Mouse (Mus musculus) lung, adult 18-20 months (tissue): ENCODE measurements around the gene Megf8.
"Not testable (repeated sequence)": the region's sequence is repeated elsewhere in the genome, so short reads cannot be mapped to it uniquely, and the experiment has no call there.

Experiments
- DNase-seq, 2 experiments: peaks; one replicate each; pipeline ENCODE4 v3.0.0; 2022; ENCODE audit warnings: mixed read lengths in 2 of 2

Gene Megf8

GRCm38 (mm10) chr7:25385259-25385658 lies 68.3 kb downstream of the Megf8 start:
- no peak for DNase-seq

GRCm38 (mm10) chr7:25385850-25386555 lies 69.0 kb downstream of the Megf8 start:
- DNase-seq, result peak; percentile 91 to 94

GRCm38 (mm10) chr7:25387811-25388440 lies 71.0 kb downstream of the Megf8 start:
- DNase-seq, result no peak

GRCm38 (mm10) chr7:25388916-25389315 lies 72.0 kb downstream of the Megf8 start:
- peak in 1 of 2 experiments; percentile 49 for DNase-seq

- peak; percentile 84 to 89 for DNase-seq
These were observed 73.2 kb downstream of the Megf8 start for GRCm38 (mm10) chr7:25390054-25390770.

GRCm38 (mm10) chr7:25390986-25391385 lies 74.0 kb downstream of the Megf8 start:
- DNase-seq, result no peak

- no peak for DNase-seq
These were observed 75.0 kb downstream of the Megf8 start for GRCm38 (mm10) chr7:25391856-25392453.

GRCm38 (mm10) chr7:25392851-25393250 lies 75.9 kb downstream of the Megf8 start:
- no peak for DNase-seq

GRCm38 (mm10) chr7:25393451-25394210 lies 76.7 kb downstream of the Megf8 start:
- DNase-seq, result no peak

- no peak for DNase-seq
These were observed 77.8 kb downstream of the Megf8 start for GRCm38 (mm10) chr7:25394754-25395153.

- DNase-seq, result no peak
These were observed 78.2 kb downstream of the Megf8 start for GRCm38 (mm10) chr7:25395186-25395557.

- peak; percentile 96 to 97 for DNase-seq
These were observed 78.9 kb downstream of the Megf8 start for GRCm38 (mm10) chr7:25395558-25396521.

- DNase-seq, result no peak
These were observed 79.7 kb downstream of the Megf8 start for GRCm38 (mm10) chr7:25396621-25397020.

GRCm38 (mm10) chr7:25398610-25399009 lies 81.6 kb downstream of the Megf8 start, which contains the start of gene Lipe:
TSS of gene Lipe (minus strand) at chr7:25398710.
- no peak for DNase-seq

- DNase-seq, result not testable (repeated sequence)
These were observed 82.1 kb downstream of the Megf8 start for GRCm38 (mm10) chr7:25399028-25399427.

GRCm38 (mm10) chr7:25401551-25401950 lies 84.6 kb downstream of the Megf8 start:
- DNase-seq, result no peak

- no peak for DNase-seq
These were observed 85.0 kb downstream of the Megf8 start for GRCm38 (mm10) chr7:25401986-25402385.

- peak; percentile 69 to 81 for DNase-seq
These were observed 85.7 kb downstream of the Megf8 start for GRCm38 (mm10) chr7:25402671-25403101.

GRCm38 (mm10) chr7:25406468-25406867 lies 89.5 kb downstream of the Megf8 start:
- peak in 1 of 2 experiments; percentile 48 for DNase-seq

- DNase-seq, result no peak
These were observed 92.3 kb downstream of the Megf8 start for GRCm38 (mm10) chr7:25409114-25409760.
